Mouse (Mus musculus) forebrain, embryonic 10.5 days (tissue): ENCODE measurements around the gene Olfr1383. TPM values are rescaled to one million over a fixed set of nuclear protein-coding genes. Genes with fewer than 3 reads are reported as not detected.
"Not testable (repeated sequence)": the region's sequence is repeated elsewhere in the genome, so short reads cannot be mapped to it uniquely, and the experiment has no call there.

Source experiments
- DNase-seq: peaks from one replicate; pipeline ENCODE4 v3.0.0-alpha.2; 2017; ENCODE audit warnings: low spot score; ENCODE audit errors: extremely low spot score
- H3K27ac ChIP-seq: fragments of 300-500 bp; sonication (generic); 2 replicates; pipeline ENCODE4 v1.5.1; 2016; ENCODE audit warnings: mild to moderate bottlenecking
- H3K27me3 ChIP-seq: fragments of 300-500 bp; sonication (generic); 2 replicates; pipeline ENCODE4 v1.6.1; 2016; ENCODE audit warnings: mild to moderate bottlenecking; ENCODE audit not compliant: poor library complexity, severe bottlenecking
- H3K36me3 ChIP-seq: fragments of 300-500 bp; sonication (generic); replicated peaks from 2 replicates; pipeline ENCODE4 v1.6.1; 2016; ENCODE audit warnings: mild to moderate bottlenecking, moderate library complexity
- H3K4me1 ChIP-seq: fragments of 300-500 bp; sonication (generic); 2 replicates; pipeline ENCODE4 v1.6.1; 2016
- H3K4me3 ChIP-seq: fragments of 300-500 bp; sonication (generic); 2 replicates; pipeline ENCODE4 v1.5.1; 2016; ENCODE audit warnings: mild to moderate bottlenecking, moderate library complexity
- H3K9me3 ChIP-seq: fragments of 300-500 bp; sonication (generic); 2 replicates; pipeline ENCODE4 v1.6.1; 2016; ENCODE audit warnings: mild to moderate bottlenecking, moderate library complexity
- WGBS: fragments of 180-500 bp; shearing (Covaris S2); methylation state at CpG from one replicate; pipeline ENCODE4 v1.1.7; 2016; 5-methylcytosine and 5-hydroxymethylcytosine counted together
- polyA plus RNA-seq: library from polyadenylated mRNA; unstranded; fragments of >200 nt; fragmentation: Nextera tagmentation; extraction: Ambion mirVana; gene quantifications from 2 replicates; pipeline ENCODE4 v1.2.1, GENCODE M21; 2016

Olfr1383 gene
- not detected in 2 replicates for polyA plus RNA-seq

- H3K36me3 ChIP-seq = no peaks in the 10 kb centered on the region
- H3K27ac ChIP-seq = no peak within 1 kb of the TSS
- H3K9me3 ChIP-seq = no peaks in the 10 kb centered on the region
- H3K27me3 ChIP-seq = no peaks in the 10 kb centered on the region
- no peak within 1 kb of the TSS for H3K4me3 ChIP-seq
- DNase-seq = no peak
- H3K4me1 ChIP-seq = no peaks in the 10 kb centered on the region
These were observed at the start of gene Olfr1383 for GRCm38 (mm10) chr11:49519348-49519747. Gene Olfr1383, plus strand, starts transcription at chr11:49519648.

GRCm38 (mm10) chr11:49485973-49486372, 33.5 kb upstream of the Olfr1383 start:
- H3K27me3 ChIP-seq = no peaks in the 10 kb centered on the region
- WGBS = 80% methylated on average over 4 of the region's 4 CpGs
- H3K36me3 ChIP-seq = no peaks in the 10 kb centered on the region
- H3K4me1 ChIP-seq = no peaks in the 10 kb centered on the region
- no peak overlapping the region for H3K4me3 ChIP-seq
- DNase-seq = no peak
- no peaks in the 10 kb centered on the region for H3K9me3 ChIP-seq
- H3K27ac ChIP-seq = no peak overlapping the region

DNA sequence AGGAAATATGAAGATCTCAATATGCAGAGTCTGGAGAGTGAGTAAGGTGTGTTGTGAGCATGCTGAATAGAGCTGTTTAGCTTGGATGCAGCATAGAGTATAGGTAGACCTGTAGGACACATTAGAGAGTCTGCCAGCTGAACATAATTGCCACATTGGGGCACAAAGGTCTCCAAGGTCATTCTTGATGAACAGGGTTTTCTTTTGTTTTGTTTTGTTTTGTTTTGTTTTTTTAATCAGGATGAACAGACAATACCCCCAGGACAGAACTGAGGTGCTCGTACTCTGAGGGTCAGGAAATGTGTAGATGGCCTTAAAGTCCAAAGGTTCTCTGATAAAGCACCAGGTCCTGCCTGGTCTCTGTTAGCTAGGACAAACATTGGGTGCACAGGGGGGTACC, 30.7 kb upstream of the Olfr1383 start, which contains the start of gene Olfr1385:
Gene Olfr1385 (plus strand): TSS at position 301 of the 400 bp plus-strand sequence.
- not testable (repeated sequence) for H3K27ac ChIP-seq, H3K36me3 ChIP-seq, H3K9me3 ChIP-seq, H3K27me3 ChIP-seq, H3K4me3 ChIP-seq, H3K4me1 ChIP-seq, DNase-seq
- 76% methylated on average over 1 of the region's 1 CpGs for WGBS

DNA sequence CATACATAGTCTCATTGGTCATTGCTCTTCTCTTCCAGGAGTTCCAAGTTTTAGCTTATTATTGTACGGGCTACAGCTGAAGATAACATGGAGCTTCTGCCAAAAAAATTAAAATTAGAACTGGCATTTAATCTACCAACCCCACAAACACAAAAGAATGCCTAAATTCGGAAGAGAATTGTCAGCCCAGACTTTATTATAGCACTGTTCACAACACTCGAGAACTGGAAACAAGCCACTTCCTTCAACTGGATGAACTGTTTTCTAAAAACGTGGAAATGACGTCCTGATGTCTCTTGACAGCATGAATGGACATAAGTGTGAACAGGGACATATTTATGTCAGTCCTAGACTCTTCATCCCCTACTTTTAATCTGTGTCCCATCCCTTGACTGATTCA, 1.4 kb upstream of the Olfr1383 start:
- H3K27ac ChIP-seq = no peak overlapping the region
- no peak for DNase-seq
- no peaks in the 10 kb centered on the region for H3K36me3 ChIP-seq
- H3K4me1 ChIP-seq = no peaks in the 10 kb centered on the region
- 80% methylated on average over 5 of the region's 5 CpGs for WGBS
- no peaks in the 10 kb centered on the region for H3K27me3 ChIP-seq
- no peak overlapping the region for H3K4me3 ChIP-seq
- H3K9me3 ChIP-seq = no peaks in the 10 kb centered on the region

- Histone ChIP-seq H3K27ac (no peak within 1 kb of the TSS), H3K4me3 (no peak within 1 kb of the TSS), H3K9me3 (no peaks in the 10 kb centered on the region), H3K36me3 (no peaks in the 10 kb centered on the region), H3K4me1 (no peaks in the 10 kb centered on the region), H3K27me3 (no peaks in the 10 kb centered on the region)
- no peak for DNase-seq
- 81% methylated on average over 3 of the region's 3 CpGs for whole genome bisulfite sequencing
These were observed 8.5 kb downstream of the Olfr1383 start, which contains the start of gene Olfr1382 for GRCm38 (mm10) chr11:49527947-49528346. Gene Olfr1382, plus strand, starts transcription at chr11:49528247.

GRCm38 (mm10) chr11:49532761-49533160, 13.3 kb downstream of the Olfr1383 start:
- Histone ChIP-seq H3K4me3 (no peak overlapping the region), H3K27ac (no peak overlapping the region)
- no peak for DNase-seq

GRCm38 (mm10) chr11:49536631-49537030, 17.2 kb downstream of the Olfr1383 start:
- H3K4me3 ChIP-seq, H3K4me1 ChIP-seq, H3K27me3 ChIP-seq, H3K9me3 ChIP-seq, DNase-seq, H3K36me3 ChIP-seq, H3K27ac ChIP-seq: not testable (repeated sequence)
- 98% methylated on average over 2 of the region's 2 CpGs for WGBS

More at GRCm38 (mm10) chr11:49532761-49533160, 13.3 kb downstream of the Olfr1383 start:
- H3K27me3 ChIP-seq = no peaks in the 10 kb centered on the region
- no peaks in the 10 kb centered on the region for H3K4me1 ChIP-seq
- H3K9me3 ChIP-seq = no peaks in the 10 kb centered on the region
- H3K36me3 ChIP-seq = no peaks in the 10 kb centered on the region

GRCm38 (mm10) chr11:49543149-49543548, 23.7 kb downstream of the Olfr1383 start, which contains the start of gene Olfr1381:
Gene Olfr1381, plus strand, starts transcription at chr11:49543449.
- not testable (repeated sequence) for H3K36me3 ChIP-seq, H3K4me3 ChIP-seq, H3K9me3 ChIP-seq, DNase-seq, H3K27ac ChIP-seq, H3K27me3 ChIP-seq, H3K4me1 ChIP-seq
- WGBS = 78% methylated on average over 3 of the region's 3 CpGs

DNA sequence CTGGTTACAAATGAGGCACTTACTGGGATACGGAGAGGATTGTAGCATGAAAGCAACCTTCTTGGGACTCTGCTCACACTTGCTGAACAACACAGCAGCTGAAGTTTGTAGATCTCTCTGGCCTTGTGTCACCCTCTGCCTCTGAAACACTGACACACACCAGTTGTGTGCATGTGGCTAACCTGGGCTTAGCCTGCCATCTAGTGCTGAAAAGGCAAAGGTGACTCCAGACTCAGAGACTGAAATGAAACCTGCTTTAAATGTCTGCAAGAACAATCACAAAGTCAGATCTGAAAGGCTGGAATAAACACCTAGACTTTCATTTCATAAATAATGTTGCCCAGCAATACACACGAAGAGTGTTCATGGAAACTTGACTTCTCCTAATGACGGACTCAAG, 34.6 kb downstream of the Olfr1383 start:
- not testable (repeated sequence) for H3K36me3 ChIP-seq, H3K4me1 ChIP-seq, H3K4me3 ChIP-seq, H3K9me3 ChIP-seq, H3K27ac ChIP-seq, H3K27me3 ChIP-seq, DNase-seq
- WGBS = 86% methylated on average over 3 of the region's 3 CpGs

DNA sequence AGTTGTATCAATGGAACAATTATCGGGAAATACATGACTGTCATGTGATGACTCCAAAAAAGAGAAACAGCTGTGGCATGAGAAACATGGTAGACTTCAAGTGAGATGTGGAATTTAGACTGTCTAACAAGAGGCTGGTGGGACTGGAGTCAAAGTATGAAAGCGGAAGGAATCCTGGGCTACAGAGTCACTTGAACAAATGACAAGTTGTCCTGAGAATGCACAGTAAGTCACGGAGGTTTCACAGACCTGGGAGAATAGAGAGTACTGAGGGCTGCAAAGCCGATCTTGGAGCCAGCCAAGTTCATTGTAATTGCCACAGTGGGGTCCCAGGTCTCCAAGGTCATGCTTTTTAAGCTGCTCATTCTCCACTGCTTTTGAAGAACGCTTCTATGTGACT, 37.1 kb downstream of the Olfr1383 start, which contains the start of gene Olfr1380:
Gene Olfr1380 (plus strand): TSS at position 301 of the 400 bp plus-strand sequence.
- not testable (repeated sequence) for H3K36me3 ChIP-seq, H3K9me3 ChIP-seq, H3K4me3 ChIP-seq, DNase-seq, H3K27me3 ChIP-seq, H3K4me1 ChIP-seq, H3K27ac ChIP-seq
- WGBS = 70% methylated on average over 5 of the region's 5 CpGs

DNA sequence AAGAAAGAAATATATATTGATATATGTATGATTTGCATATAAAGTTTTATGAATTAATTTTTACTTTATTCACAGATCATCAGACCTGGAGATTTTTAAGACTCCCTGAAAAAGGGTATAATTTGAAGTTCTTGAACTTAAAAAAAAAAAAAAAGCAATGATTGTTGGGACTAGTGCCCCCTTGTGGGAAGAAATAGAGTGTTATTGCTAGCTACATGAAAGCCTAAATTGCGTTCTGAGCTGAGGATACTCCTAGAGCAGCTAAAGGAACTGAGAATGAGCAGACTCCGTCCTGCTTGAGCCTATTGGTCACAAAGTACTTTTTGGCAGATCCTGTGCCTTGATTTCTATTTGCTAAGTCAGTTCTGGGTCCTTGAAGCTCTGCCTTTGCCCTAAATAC, 55.6 kb downstream of the Olfr1383 start:
- not testable (repeated sequence) for H3K4me1 ChIP-seq, H3K9me3 ChIP-seq, H3K36me3 ChIP-seq, H3K27me3 ChIP-seq, DNase-seq, H3K4me3 ChIP-seq, H3K27ac ChIP-seq
- 39% methylated on average over 2 of the region's 2 CpGs for WGBS

Other genes starting within 250 kb of the Olfr1383 start
- gene Olfr1393, start 241.3 kb upstream of the Olfr1383 start, polyA plus RNA-seq = 0.07 TPM in 1 of 2 replicates, not detected in the other
- not detected in 2 replicates for gene Olfr1392, start 234.4 kb upstream of the Olfr1383 start, polyA plus RNA-seq
- gene Olfr10, start 214.9 kb upstream of the Olfr1383 start, polyA plus RNA-seq = not detected in 2 replicates
- not detected in 2 replicates for gene Olfr1391, start 196.9 kb upstream of the Olfr1383 start, polyA plus RNA-seq
- not detected in 2 replicates for gene Olfr1390, start 184.5 kb upstream of the Olfr1383 start, polyA plus RNA-seq
- gene Olfr1389, start 96.6 kb upstream of the Olfr1383 start, polyA plus RNA-seq = not detected in 2 replicates
- gene Olfr1388, start 83.0 kb upstream of the Olfr1383 start, polyA plus RNA-seq = 0.25 and 0.33 TPM in 2 replicates
- gene Olfr1387, start 64.3 kb upstream of the Olfr1383 start, polyA plus RNA-seq = not detected in 2 replicates
- not detected in 2 replicates for gene Olfr1386, start 54.6 kb upstream of the Olfr1383 start, polyA plus RNA-seq
- gene Olfr1385, start 30.6 kb upstream of the Olfr1383 start, polyA plus RNA-seq = not detected in 2 replicates
- gene Olfr1384, start 12.9 kb upstream of the Olfr1383 start, polyA plus RNA-seq = not detected in 2 replicates
- gene Olfr1382, start 8.6 kb downstream of the Olfr1383 start, polyA plus RNA-seq = not detected in 2 replicates
- gene Olfr1381, start 23.8 kb downstream of the Olfr1383 start, polyA plus RNA-seq = not detected in 2 replicates
- gene Olfr1380, start 37.2 kb downstream of the Olfr1383 start, polyA plus RNA-seq = not detected in 2 replicates
- 4.8 and 5.0 TPM in 2 replicates for gene Flt4, start 89.6 kb downstream of the Olfr1383 start, polyA plus RNA-seq
- not detected in 2 replicates for gene Scgb3a1, start 144.0 kb downstream of the Olfr1383 start, polyA plus RNA-seq
- 60.1 and 63.1 TPM in 2 replicates for gene Cnot6, start 193.1 kb downstream of the Olfr1383 start, polyA plus RNA-seq